Mouse (Mus musculus): ENCODE measurements at regions not wholly inside any gene's neighbourhood (a gene's known extent, or its start where the extent isn't known, plus 50 kb on each side); places are given as distances from the start of the nearest gene placed in this dataset.

DNA sequence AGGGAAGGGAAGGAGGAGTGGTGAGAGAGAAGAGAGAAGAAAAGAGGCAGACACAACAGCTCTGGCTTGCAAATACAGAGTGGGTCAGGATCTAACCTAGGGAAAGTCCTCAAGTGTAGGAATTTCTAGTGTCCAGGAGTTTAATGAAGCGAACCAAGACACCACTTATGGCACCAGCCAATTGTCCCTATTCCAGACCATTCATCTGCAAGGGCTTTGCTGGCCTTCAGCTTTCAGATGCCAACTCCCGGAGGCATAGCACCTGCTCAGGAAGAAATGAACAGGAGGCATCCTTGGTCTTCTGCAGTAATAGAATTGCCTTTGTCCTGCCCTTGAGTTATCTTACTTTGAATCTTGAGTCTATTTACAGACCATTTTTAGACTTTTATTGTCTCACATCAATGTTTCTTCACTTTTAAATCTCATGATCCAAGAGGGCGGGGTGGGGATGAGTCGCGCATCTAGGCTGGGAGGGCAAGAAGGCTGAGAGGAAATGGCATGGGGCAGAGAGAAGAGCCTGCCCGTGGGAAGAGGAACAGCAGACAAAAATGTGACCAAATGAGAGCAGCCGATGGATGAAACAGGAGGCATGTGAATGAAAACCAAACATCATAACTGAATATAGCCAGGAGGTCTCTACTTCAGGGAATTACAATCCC, 190.1 kb upstream of the Hmga2 start:
- Histone ChIP-seq H3K27ac (replicated peaks) (no peak overlapping the region), H3K4me2 (no peak overlapping the region), H3K4me1 (replicated peaks) (no peaks in the 10 kb centered on the region), H3K9ac (no peak overlapping the region), H3K27me3 (no peaks in the 10 kb centered on the region), H3K4me3 (replicated peaks) (no peak overlapping the region), H3K36me3 (replicated peaks) (no peaks in the 10 kb centered on the region), H3K9me3 (replicated peaks) (no peaks in the 10 kb centered on the region)
- 60% methylated on average over 7 of the region's 7 CpGs for WGBS (ENCODE audit: insufficient replicate concordance)
- ATAC-seq (ENCODE audit: insufficient read depth), result no peak

DNA sequence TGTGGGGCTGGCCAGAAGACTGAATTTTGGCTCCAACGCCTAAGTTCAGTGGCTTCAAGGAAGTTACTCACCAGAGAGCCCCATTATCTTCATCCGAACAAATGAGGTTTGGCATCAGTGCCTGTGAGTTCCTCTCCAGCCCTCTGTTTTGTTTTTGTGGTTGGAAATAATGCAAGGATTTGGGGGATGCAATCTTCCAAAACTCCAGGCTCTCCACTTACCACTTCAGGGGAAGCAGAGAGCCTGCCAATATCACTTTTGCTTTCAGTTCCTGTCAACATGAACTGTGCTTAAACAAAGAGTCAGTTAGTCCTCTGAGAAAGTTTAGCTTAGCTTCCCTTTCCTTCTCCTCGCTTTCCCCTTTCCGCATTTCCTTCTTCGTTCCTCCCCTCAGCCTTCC, 189.4 kb upstream of the Hmga2 start:
- Histone ChIP-seq H3K27ac (replicated peaks) (no peak overlapping the region), H3K4me3 (replicated peaks) (no peak overlapping the region)

DNA sequence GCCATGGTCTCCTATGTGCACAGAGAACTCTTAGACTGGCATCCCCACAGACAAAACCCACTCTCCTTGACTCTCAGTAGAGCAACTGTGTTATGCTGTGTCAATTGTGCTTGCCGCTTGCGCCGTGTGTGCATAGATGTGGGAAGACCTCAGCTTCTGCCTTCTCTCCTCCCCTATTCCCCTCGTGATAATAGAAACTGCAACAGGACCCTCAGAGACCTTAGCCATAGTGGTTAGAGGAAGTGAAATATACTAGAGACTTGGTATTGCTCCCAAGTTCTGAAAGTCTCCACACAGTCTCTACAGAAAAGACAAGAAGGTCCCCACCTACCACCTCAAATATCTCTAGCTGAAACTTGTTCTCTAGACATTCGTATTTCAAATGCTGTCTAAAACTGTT, 188.2 kb upstream of the Hmga2 start:
- H3K9ac ChIP-seq, result no peak overlapping the region
- no peak overlapping the region for H3K4me3 ChIP-seq (replicated peaks)
- no peaks in the 10 kb centered on the region for H3K36me3 ChIP-seq (replicated peaks)
- H3K27me3 ChIP-seq, result no peaks in the 10 kb centered on the region
- H3K9me3 ChIP-seq (replicated peaks), result no peaks in the 10 kb centered on the region
- no peak for ATAC-seq (ENCODE audit: insufficient read depth)
- no peaks in the 10 kb centered on the region for H3K4me1 ChIP-seq (replicated peaks)
- H3K27ac ChIP-seq (replicated peaks), result no peak overlapping the region
- 56% methylated on average over 5 of the region's 5 CpGs for WGBS (ENCODE audit: insufficient replicate concordance)
- H3K4me2 ChIP-seq, result no peak overlapping the region

More for the DNA sequence above, 189.4 kb upstream of the Hmga2 start:
- ATAC-seq (ENCODE audit: insufficient read depth), result no peak
- H3K36me3 ChIP-seq (replicated peaks), result no peaks in the 10 kb centered on the region
- 29% methylated on average over 5 of the region's 5 CpGs for WGBS (ENCODE audit: insufficient replicate concordance)
- no peaks in the 10 kb centered on the region for H3K9me3 ChIP-seq (replicated peaks)
- no peak overlapping the region for H3K9ac ChIP-seq
- no peak overlapping the region for H3K4me2 ChIP-seq
- H3K27me3 ChIP-seq, result no peaks in the 10 kb centered on the region
- no peaks in the 10 kb centered on the region for H3K4me1 ChIP-seq (replicated peaks)

DNA sequence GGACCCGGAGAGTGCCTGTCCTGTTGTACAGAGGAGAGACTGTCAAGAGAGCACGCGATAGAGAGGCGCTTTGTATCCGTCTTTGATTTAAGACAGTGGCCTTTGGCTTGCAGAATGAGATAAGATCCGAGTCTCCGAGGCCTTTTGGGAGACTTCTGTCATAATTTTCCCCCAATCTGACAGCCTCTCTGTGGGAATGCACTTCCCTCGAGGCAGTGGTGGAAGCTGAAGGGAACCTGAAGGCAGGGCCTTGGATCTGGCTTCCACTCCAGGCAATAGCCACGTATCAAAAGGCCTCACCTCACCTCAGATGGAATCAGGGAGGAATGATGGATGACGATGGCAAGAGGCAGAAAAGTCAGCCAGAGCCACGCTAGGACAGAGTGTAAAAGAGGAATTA, 187.1 kb upstream of the Hmga2 start:
- Histone ChIP-seq H3K4me2 (no peak overlapping the region), H3K4me3 (replicated peaks) (no peak overlapping the region), H3K4me1 (replicated peaks) (no peaks in the 10 kb centered on the region), H3K9ac (no peak overlapping the region), H3K9me3 (replicated peaks) (no peaks in the 10 kb centered on the region), H3K36me3 (replicated peaks) (no peaks in the 10 kb centered on the region), H3K27me3 (no peaks in the 10 kb centered on the region), H3K27ac (replicated peaks) (no peak overlapping the region)
- no peak for ATAC-seq (ENCODE audit: insufficient read depth)
- WGBS (ENCODE audit: insufficient replicate concordance), result 57% methylated on average over 11 of the region's 11 CpGs

DNA sequence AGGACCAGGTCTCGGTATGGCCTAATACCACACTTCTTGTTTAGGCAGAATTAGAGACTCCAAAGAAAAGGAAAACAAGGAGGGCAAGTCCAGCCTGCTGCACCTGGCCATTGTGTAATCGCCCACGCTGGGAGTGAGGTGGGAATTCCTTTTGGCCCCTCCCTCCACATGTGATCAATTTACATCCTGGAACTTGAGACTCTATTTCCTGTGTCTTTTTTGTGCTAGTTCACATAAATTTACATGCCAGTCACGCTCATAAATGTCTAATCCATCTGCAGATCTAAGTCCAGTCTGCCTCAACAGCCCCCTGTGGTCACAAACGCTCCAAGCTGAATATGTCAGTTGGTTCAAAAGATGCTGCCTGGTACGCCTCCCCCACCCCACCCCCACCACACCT, 184.2 kb upstream of the Hmga2 start:
- H3K9me3 ChIP-seq (replicated peaks), result no peaks in the 10 kb centered on the region
- H3K27me3 ChIP-seq, result no peaks in the 10 kb centered on the region
- H3K27ac ChIP-seq (replicated peaks), result no peak overlapping the region
- no peaks in the 10 kb centered on the region for H3K4me1 ChIP-seq (replicated peaks)
- ATAC-seq (ENCODE audit: insufficient read depth), result no peak
- no peak overlapping the region for H3K9ac ChIP-seq
- 54% methylated on average over 6 of the region's 6 CpGs for WGBS (ENCODE audit: insufficient replicate concordance)
- H3K4me3 ChIP-seq (replicated peaks), result no peak overlapping the region
- no peaks in the 10 kb centered on the region for H3K36me3 ChIP-seq (replicated peaks)
- no peak overlapping the region for H3K4me2 ChIP-seq

DNA sequence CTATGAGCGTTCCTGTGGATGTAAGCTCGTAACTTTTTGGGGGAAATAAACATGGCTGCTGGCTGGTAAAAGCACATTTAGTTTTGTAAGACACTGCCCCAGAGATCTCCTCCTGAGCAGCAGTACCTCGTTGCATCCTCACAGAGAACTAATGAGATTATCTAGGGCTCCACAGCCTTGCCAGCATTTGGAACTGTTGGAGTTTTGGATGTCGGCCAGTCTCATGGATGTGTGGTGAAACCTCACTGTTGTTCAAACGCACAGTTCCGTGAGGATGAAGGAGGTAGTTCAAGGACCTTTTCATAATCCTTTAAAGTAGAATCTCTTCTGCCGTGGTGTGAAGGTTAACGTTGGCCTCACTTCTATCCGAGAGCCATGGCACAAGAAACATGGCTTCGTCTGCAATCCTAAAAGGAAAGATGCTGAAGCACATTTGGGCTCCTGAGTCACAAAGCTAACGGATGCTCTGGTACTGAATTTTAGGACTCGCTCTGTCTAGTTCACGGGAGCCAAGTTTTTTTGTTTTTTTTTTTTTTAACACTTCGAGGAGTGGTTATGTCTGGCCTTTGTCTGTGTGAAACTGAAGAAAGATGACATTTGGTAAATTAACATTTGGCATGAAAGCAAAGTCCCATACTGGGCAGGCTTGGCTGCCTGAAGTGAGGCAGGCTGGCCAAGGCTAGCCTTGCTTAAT, 179.1 kb upstream of the Hmga2 start:
- H3K9me3 ChIP-seq (replicated peaks), result no peaks in the 10 kb centered on the region
- no peaks in the 10 kb centered on the region for H3K27me3 ChIP-seq
- no peak for ATAC-seq (ENCODE audit: insufficient read depth)
- H3K4me2 ChIP-seq, result no peak overlapping the region
- no peak overlapping the region for H3K9ac ChIP-seq
- no peaks in the 10 kb centered on the region for H3K4me1 ChIP-seq (replicated peaks)
- no peaks in the 10 kb centered on the region for H3K36me3 ChIP-seq (replicated peaks)
- no peak overlapping the region for H3K27ac ChIP-seq (replicated peaks)
- 66% methylated on average over 14 of the region's 14 CpGs for WGBS (ENCODE audit: insufficient replicate concordance)
- H3K4me3 ChIP-seq (replicated peaks), result no peak overlapping the region

DNA sequence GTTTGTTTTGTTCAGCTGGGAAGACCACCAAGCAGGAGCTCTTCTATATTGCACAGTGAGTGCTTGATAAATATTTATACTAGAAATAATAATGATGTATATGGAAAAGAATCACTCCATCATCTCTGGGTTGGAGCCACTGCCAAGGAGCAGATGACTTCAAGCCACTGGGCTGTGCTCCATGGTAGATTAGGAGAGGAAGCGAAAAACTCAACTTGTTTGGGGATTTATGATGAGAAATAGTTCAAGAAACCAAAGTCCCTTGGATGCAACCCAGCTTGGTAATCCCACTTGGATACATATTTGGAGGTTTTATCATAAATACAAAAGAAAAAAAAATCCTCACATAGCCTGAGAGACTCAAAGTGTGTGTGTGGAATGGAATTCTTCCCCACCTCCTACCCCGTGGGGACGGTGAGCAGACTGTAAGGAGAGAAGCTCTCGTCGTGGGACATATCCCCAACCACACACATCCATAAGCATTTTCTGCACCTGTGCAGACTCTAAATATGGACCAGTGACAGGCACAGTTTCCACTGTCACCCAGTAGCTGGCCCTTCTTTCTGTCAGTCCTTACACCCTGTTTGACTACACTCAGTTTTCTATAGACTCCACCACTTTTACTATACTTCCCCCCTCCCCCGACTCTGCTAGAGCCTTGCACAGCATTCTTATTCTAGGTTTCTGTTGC, 176.4 kb upstream of the Hmga2 start:
- Histone ChIP-seq H3K36me3 (replicated peaks) (no peaks in the 10 kb centered on the region), H3K4me3 (replicated peaks) (no peak overlapping the region), H3K4me2 (no peak overlapping the region), H3K4me1 (replicated peaks) (no peaks in the 10 kb centered on the region), H3K9me3 (replicated peaks) (no peaks in the 10 kb centered on the region), H3K9ac (no peak overlapping the region), H3K27ac (replicated peaks) (no peak overlapping the region), H3K27me3 (no peaks in the 10 kb centered on the region)
- WGBS (ENCODE audit: insufficient replicate concordance), result 64% methylated on average over 6 of the region's 6 CpGs
- no peak for ATAC-seq (ENCODE audit: insufficient read depth)

DNA sequence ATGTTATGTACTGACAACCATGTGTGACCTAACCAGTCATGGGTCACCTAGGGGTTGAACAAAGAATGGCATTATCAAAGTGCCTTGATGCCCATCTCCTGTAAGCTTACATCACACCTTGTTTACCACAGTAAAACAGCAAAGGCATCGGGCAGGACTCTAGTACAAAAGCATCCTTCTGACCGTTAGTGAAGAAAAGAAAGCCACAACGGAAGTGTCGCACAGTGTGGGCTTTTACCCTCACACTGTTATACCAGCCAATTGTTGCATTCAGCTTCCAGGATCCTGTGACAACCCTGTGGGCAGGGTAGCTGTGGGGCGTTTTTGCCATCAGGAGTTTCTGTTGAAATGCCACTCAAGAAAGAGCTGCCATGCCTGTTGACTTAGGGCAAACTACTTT, 175.6 kb upstream of the Hmga2 start:
- H3K9ac ChIP-seq, result no peak overlapping the region
- no peak for ATAC-seq (ENCODE audit: insufficient read depth)
- H3K36me3 ChIP-seq (replicated peaks), result no peaks in the 10 kb centered on the region
- no peak overlapping the region for H3K4me3 ChIP-seq (replicated peaks)
- no peaks in the 10 kb centered on the region for H3K9me3 ChIP-seq (replicated peaks)
- 59% methylated on average over 5 of the region's 5 CpGs for WGBS (ENCODE audit: insufficient replicate concordance)
- H3K4me1 ChIP-seq (replicated peaks), result no peaks in the 10 kb centered on the region
- no peak overlapping the region for H3K27ac ChIP-seq (replicated peaks)
- no peak overlapping the region for H3K4me2 ChIP-seq
- no peaks in the 10 kb centered on the region for H3K27me3 ChIP-seq

DNA sequence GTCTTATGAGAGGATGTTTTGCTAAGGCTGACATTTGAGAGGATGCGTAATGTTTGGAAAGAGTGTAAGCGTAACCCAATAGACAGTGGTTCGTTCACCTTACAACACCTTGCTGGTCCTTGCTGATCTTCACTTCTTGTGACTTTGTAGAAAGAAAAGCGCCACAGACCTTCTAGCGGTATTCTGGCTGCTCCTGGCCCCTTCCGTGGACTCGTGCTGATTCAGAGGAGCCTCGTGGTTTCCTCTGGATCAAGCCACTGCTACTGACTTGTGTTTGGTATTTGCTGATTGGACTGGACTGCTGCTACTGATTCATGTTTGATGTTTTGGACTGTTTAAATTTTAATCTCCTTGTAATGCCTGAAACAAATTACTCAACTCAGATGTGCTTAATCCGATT, 174.1 kb upstream of the Hmga2 start:
- Histone ChIP-seq H3K4me2 (no peak overlapping the region), H3K36me3 (replicated peaks) (no peaks in the 10 kb centered on the region), H3K9me3 (replicated peaks) (no peaks in the 10 kb centered on the region), H3K9ac (no peak overlapping the region), H3K4me3 (replicated peaks) (no peak overlapping the region), H3K4me1 (replicated peaks) (no peaks in the 10 kb centered on the region), H3K27ac (replicated peaks) (no peak overlapping the region), H3K27me3 (no peaks in the 10 kb centered on the region)
- no peak for ATAC-seq (ENCODE audit: insufficient read depth)
- WGBS (ENCODE audit: insufficient replicate concordance), result 68% methylated on average over 9 of the region's 9 CpGs

DNA sequence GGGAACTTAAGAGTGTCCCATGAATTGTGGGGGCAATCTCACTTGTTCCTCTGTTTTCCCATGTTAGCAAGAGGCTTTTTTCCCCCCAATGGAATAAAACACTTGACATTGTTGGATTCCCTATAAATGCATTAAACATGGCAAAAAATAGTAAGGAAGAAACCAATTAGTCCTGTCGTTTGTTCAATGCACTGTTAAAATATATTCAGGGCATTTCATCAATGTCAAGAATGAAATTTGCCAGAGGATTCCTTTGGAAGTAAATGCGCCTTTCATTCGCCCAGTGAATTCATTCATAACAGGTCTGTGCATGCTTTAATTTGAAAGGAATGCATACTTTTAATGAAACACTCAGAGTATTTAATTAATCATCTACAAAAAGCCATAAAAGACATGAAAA, 172.5 kb upstream of the Hmga2 start:
- no peak overlapping the region for H3K27ac ChIP-seq (replicated peaks)
- H3K9me3 ChIP-seq (replicated peaks), result no peaks in the 10 kb centered on the region
- no peak overlapping the region for H3K4me2 ChIP-seq
- WGBS (ENCODE audit: insufficient replicate concordance), result 62% methylated on average over 3 of the region's 3 CpGs
- H3K27me3 ChIP-seq, result no peaks in the 10 kb centered on the region
- H3K4me3 ChIP-seq (replicated peaks), result no peak overlapping the region
- no peak for ATAC-seq (ENCODE audit: insufficient read depth)
- no peak overlapping the region for H3K9ac ChIP-seq
- no peaks in the 10 kb centered on the region for H3K36me3 ChIP-seq (replicated peaks)
- no peaks in the 10 kb centered on the region for H3K4me1 ChIP-seq (replicated peaks)

DNA sequence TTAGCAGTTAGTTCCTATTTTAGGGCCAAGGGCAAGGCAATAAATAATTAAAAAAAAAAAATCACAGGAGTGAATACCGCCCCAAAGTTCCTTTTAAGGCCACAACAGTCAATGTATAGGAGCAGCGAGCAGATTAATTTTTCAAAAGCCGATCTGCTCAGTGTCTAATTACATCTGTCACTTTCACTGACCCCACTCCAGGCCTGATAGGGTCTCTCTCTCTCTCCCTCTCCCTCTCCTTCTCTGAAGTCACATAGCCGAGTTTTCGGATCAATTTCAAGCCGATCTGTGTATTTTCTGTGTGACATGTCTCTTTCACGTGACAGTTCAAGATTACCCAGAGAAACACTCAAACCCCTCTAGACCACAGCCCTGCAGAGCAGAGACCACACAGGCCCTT, 171.8 kb upstream of the Hmga2 start:
- Histone ChIP-seq H3K4me1 (replicated peaks) (no peaks in the 10 kb centered on the region), H3K9me3 (replicated peaks) (no peaks in the 10 kb centered on the region), H3K4me2 (no peak overlapping the region), H3K27ac (replicated peaks) (no peak overlapping the region), H3K36me3 (replicated peaks) (no peaks in the 10 kb centered on the region), H3K4me3 (replicated peaks) (no peak overlapping the region), H3K9ac (no peak overlapping the region), H3K27me3 (no peaks in the 10 kb centered on the region)
- ATAC-seq (ENCODE audit: insufficient read depth), result no peak
- WGBS (ENCODE audit: insufficient replicate concordance), result 64% methylated on average over 7 of the region's 7 CpGs

All from liver, embryonic 15.5 days (tissue).